Mouse (Mus musculus): ENCODE measurements around the gene Alkbh4.
"Not testable (repeated sequence)": the region's sequence is repeated elsewhere in the genome, so short reads cannot be mapped to it uniquely, and the experiment has no call there.

Alkbh4 gene

DNA sequence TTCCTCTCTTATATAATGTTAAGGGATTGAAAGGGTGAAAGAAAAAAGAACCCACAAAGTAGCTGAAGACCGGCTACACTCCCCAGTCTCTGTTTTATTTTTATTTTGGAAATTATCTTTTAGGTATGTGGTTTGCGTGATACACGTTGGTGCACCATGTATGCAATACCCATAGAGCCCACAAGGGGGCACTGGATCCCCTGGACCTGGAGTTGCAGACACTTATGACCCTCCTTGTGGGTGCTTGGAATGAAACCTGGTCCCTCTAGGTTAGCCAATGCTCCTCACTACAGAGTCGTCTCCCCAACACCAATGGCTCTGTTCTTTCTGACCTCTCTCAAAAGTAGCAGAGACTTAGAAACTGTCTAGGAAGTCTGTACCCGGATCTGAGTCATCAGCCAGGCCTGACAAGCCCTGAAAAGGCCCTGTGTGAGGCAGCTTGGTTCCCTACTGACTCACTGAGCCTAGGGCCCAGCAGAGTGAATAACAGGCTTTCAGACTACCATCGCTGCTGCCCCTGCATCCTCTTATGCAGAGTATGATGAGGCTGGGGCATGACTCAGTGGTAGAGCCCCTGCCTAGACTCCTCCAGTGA, 7.3 kb downstream of the Alkbh4 start:
- no peak for DNase-seq (ENCODE audit: low spot score)

DNA sequence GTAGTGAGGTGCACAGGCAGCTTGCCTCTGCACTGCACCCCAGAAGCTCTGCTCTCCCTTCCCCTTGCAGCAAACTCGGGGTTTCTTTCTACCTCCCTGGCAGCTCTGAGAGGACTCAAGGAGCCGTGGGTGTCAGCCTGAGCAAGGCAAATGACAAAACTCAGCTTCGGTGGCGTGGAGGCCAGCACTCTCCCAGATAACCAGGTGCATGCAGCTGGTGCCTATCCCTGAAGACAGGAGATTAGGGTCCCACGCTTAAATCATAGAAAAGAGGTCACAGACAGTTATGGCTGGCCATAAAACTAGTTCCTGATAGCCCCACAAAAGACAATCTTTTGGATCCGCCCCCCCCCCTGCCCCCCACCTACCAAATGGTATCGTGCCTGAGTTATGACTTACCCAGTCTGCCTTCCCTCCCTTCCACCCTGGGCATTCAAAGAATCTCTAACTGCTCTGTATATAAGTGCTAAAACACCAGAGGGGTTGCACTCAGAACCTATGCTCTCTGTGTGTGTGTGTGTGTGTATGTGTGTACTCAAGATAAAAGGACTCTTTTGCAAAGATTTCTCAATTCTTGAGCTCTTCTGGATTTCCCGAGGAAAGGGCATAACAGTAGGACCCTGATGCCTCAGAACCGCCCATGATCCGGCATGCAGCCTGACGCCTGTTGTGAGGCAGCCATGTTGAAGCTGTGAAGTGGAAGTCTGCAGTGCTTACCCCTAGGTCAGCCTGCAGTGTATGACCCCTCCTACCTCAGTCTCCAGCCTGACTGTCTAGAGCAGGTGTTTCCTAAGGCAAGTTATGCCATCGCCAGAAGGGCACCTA, 8.9 kb downstream of the Alkbh4 start:
- DNase-seq (ENCODE audit: low spot score) = no peak

DNA sequence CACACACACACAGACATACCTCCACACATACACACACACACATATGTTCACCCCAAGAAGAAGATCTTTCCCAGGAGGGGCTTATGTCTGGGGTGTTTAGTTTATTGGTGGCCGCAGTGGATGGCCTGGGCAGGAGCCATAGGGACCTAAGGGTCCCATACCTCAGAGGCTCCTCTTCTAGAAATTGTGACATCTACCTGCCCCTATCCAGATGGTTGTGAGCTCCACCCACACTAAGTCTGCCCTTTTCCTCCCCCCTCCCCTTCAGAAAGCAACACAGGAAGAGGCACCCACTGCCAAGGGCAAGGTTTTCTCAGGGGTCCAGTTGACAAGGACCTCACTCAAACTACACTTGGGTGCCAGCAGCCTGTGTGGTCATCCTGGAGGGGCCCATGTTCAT, 11.0 kb downstream of the Alkbh4 start:
- no peak for DNase-seq (ENCODE audit: low spot score)

DNA sequence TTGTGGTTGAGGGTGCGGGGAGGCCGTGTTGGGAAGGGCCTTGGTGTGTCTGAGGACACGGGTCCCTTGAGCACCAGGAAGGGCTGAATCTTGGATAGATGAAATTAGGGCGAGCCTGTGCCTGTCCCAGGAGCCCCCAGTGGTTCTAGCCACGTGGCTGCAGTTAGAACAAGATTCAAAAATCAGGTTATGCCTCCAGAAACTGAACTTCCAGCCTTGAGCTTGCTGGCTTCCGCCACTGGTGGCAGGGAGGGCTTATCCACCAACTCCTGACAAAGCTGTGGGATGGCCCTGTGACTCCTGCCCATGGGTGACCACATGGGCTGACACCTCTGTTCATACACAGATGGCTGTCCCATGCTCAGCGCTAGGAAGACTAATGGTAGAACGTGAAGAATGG, 11.8 kb downstream of the Alkbh4 start:
- no peak for DNase-seq (ENCODE audit: low spot score)

DNA sequence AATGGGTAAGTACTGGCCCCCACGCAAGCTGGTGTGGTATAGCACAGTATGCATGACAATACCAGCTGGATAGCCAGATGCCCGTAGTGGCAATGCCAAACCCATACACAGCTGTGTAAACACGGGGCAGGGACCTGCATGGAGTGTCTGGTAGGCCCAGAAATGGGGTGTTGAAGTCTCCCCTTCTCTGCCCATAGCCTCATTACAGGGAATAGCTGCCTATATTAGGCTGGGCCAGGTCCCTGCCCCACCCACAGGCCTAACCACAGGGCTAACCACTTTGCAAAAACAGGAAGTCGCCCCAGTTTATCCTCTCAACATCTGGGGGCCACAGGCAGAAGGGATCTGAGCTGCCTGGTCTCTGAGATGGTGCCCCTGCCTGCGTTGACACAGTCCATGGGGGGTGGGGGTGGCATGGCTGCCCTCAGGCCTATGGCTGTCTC, 13.2 kb downstream of the Alkbh4 start:
- not testable (repeated sequence) for DNase-seq (ENCODE audit: low spot score)

DNA sequence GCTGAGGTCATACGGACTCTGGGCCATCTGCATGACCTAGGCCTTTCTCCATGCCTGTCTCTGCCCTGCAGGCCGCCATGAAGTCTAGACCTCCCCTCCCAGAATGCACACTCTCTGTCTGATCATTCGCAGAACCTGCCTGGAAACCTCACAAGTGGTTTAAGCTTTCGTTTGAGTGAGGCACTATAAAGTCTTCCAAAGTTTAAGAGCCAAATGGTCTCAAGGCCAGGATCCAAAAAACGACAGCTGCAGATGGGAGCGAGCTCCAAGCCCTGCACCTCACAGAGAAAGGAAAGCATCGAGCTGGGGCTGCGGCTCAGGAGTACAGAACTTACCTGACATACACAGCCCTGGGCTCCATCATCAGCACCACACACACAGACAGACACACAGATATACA, 16.4 kb downstream of the Alkbh4 start:
- no peak for DNase-seq (ENCODE audit: low spot score)

DNA sequence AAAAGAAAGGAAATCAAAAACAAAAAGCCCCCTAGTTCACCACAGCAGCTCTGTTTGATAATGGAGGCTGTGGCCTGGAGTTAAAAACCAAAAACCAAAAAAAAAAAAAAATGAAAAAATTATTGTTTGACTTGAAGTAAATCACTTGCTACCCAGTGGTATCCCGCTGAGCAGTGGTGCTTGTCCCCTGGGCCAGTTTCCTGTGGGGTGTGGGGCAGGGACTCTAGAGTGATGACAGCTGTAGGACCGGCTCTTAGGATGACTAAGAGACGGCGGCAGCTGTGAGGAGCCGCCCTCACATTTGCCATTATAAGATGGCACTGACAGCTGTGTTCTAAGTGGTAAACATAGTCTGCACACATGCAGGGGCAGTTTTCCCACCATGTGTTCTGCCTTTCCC, 19.5 kb downstream of the Alkbh4 start:
- no peak for DNase-seq (ENCODE audit: low spot score)

DNA sequence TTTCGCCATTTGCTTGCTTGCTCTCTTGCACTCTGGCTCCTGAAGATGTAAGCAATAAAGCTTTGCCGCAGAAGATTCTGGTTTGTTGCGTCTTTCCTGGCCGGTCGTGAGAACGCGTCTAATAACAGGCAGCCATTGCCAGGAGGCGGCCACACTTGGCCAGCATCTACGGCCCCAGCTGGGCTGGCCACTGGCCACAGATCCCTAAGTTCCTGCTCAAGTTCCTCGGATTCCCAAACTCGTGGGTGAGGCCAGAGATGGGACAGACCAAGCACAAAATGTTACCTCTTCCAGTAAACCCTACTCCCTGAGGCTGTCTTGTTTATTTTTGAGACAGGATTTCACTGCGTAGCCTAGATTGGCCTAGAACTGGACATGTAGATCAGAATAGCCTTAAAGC, 24.1 kb downstream of the Alkbh4 start:
- not testable (repeated sequence) for DNase-seq (ENCODE audit: low spot score)

DNA sequence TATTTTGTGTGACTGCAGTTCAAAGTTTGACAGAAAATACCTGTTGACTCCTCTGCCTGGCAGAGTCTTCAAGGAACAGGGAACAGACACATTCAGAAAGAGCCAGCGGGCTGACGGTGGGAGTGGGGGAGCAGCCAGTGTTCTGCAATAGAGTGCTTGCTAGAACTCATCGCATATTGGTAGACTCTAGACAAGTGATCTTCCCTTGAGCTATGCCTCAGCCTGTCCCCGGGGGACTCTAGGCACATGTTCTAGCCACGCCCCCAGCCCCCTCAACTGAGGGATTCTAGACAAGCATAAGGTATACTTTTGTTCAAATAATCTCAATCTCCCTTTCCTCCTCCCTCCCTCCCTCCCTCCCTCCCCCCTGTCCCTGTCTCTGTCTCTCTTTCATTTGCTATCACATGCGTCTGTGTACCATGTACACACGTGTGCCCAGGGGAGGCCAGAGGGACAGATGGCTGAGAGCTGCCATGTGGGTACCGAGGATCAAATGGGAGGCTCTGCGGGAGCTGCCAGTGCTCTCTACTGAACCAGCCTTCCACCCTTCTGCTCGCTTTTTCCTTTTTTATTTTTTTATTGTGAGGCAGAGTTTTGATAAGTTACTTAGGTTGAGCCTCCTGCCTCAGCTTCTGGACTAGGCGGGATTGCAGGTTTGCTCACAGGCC, 28.0 kb downstream of the Alkbh4 start:
- DNase-seq (ENCODE audit: low spot score) = no peak

DNA sequence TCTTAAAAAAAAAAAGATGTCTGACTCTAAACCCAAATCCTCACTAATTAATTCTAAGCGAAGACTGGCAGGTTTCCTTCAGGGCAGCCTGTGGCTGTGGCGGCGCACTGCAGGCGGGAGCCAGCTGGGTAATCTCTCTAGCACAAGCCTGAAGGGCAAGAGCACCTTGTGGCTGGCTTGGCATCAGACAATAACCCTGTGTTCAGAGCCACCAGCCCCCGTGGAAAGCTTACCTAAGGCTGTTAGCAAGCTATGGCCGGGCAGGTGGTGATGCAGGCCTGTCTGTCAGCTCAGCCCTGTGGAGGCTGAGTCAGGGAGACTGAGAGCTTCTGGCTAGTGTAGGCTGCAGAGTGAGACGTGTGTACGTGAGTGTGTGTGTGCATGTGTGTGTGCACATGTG, 29.3 kb downstream of the Alkbh4 start:
- DNase-seq (ENCODE audit: low spot score) = no peak

DNA sequence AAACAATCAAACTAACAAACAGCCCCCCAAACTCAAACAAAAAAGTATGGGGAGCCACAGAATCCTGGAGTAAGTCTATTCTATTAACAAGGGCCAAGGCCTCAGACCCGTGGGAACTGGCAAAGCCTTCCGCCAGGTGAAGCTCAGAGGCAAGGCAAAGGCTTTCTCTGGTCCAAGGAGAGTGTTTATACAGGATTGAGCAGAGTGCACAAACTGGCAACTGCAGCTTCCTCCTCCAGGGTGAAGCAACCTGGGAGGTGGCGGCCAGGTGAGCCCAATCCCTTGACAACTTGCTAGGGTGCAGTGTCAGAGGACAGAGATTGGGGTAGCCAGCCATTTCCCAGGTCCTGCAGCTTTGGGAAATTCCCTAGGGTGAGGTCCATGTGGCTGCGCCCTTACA, 31.4 kb downstream of the Alkbh4 start:
- DNase-seq (ENCODE audit: low spot score) = no peak

DNA sequence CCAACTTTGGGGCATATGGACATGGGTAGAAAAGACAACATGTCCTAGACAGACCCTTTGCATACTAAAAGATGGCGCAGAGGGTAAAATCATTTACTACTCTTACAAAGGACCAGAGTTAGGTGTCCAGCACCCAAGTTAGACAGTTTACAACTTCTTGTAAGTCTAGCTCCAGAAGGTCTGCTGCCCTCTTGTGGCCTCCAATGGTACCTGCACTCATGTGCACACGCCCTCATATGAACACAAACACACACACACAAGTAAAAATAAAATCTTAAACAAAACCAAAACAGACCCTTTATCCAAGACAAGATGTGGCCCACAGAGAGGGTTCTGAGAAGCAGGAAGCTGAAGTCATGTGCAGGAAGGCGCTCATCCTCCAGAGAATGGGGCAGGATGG, 32.1 kb downstream of the Alkbh4 start:
- no peak for DNase-seq (ENCODE audit: low spot score)

DNA sequence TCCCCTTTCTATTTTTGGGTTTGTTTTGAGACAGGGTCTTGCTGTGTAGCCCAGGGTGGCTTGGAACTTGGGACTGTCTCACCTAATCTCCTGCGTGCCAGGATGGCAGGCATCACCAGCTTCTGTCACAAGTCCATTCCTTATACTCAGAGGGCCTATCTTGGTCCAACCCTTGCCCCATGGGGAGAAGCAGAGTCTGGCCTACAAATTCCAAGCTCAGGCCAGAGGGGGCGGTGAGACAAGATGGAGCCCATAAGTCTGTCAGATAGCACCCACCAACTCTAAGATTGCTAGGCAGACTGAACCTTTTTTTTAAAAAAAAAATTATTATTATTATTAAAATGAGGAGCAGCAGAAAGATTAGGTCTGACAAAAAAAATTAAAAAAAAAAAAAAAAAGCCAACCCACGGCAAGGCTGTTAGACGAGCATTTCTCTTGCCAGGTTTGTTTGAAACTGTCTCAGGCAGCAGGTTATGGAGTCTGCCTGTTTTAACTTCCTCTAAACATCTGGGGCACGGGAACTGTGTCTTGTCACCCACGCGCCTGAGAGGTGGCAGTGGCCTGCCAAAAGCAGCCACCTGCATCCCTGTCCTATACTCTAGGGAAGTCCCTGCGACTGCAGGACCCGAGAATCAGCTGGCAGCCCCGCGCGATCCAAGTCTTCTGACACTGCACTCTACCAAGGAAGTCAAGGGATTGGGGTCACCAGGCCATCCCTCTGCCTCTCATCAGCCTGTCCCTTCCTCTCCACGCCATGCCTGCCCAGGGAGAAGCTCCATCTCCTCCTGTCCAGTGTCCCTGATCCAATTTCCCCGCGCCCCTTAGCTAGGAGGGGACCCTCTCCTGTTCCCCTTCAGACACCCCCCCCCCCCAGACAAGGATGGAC, 33.9 kb downstream of the Alkbh4 start:
- no peak for DNase-seq (ENCODE audit: low spot score)

DNA sequence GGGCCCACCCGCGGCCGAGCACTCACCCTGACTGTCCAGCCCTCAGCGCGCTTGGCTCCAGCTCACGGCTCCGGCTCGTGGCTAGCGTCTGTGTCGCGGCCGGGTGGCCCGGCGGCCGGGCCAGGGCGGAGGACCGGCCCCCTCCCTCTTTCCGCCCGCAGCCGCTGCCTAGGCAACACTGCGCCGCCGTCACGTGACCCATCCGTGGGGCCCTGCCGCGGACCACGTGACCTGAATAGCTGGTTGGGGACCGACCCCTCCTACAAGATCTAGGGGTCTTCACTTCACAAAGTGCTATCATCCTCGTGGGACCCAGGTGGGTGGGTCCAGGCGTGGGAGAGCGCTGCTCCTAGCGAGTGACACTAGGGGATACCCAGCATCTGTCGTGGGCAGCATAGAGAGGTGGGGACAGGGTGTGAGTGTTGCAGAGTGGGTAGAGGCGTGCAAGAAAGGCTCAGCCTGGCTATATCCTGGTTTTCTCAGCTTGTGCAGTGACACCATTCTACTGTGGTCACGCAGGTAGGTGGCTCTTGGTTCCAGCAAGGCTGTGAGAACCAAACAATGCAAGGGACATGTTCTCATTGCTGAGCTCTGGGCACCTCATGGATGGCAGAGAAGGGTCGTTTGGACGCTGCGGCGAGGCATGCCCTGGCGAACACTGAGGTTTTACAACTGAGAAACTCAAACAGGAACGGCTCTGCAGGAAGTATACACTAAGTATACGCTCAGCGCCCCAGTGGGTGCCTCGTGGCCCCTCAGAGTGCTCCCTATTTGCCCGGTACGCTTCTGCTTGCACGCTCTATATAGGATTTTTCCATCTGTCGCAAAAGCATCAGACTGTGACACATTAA, 34.8 kb downstream of the Alkbh4 start, which contains the start of gene Orai2:
Gene Orai2 (minus strand): TSS at position 202 of the 851 bp plus-strand sequence.
- peak; percentile 50 for DNase-seq (ENCODE audit: low spot score)

DNA sequence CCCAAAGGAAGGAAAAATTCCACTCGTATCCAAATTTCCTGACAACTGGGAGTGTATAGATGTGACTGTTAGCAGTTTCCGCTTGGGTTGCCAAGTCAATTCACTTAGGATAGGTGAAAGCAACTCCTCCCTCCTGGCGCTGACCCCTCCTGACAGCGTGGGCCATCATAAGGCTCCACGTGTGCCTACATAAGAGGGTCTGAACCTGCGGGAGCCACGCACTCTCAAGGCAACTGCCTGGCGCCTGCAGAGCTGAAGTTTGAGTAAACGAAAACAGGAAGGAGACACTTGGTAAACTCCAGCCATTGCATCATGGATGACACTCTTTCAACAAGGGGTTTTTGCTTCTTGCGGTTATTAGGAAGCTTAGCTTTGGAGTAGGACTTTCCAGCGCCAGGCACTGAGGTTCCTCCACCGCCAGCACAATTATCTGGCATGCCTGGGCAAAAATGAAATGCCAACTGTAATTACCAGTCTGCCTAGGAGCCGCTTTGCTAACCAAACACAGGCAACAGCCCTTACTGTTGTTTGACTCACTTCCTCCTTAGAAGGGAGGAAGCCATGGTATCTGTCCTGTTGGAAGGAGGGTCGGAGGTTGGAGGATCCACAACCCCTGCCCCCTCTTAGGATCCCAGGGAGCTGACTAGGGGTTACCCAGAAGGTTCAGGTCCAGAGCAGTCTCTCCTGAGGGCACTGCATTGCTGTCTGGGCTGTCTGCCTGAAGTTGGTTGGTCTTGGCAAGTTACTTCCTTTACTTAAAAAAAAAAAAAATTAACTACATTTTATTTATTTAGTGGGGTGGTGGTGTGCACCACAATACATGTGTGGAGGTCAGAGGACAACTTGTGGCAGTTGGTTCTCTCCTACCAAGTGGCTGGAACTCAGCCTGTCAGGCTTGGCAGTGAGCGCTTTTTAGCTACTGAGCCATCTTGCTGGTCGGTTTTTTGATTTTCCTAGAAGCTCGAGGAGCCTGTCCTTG, 35.7 kb downstream of the Alkbh4 start:
- no peak for DNase-seq (ENCODE audit: low spot score)

DNA sequence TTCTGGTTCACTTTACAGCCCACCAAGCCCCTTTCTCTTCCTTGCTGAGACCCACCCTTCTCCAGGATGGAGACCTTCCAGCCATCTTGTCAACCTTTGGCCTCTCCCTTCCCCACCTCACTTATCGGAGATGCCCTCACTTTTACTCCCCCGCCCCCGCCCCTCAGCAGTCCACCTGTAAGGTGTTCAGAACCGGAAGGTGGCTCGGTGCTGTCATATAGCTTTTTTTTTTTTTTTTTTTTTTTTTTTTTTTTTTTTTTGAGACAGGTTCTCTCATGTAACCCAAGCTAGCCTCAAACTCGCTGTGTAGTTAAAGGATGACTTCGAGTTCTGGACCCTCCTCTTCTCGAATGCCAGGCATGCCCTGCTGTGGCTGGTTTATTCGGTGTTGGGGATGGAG, 37.0 kb downstream of the Alkbh4 start:
- no peak for DNase-seq (ENCODE audit: low spot score)

DNA sequence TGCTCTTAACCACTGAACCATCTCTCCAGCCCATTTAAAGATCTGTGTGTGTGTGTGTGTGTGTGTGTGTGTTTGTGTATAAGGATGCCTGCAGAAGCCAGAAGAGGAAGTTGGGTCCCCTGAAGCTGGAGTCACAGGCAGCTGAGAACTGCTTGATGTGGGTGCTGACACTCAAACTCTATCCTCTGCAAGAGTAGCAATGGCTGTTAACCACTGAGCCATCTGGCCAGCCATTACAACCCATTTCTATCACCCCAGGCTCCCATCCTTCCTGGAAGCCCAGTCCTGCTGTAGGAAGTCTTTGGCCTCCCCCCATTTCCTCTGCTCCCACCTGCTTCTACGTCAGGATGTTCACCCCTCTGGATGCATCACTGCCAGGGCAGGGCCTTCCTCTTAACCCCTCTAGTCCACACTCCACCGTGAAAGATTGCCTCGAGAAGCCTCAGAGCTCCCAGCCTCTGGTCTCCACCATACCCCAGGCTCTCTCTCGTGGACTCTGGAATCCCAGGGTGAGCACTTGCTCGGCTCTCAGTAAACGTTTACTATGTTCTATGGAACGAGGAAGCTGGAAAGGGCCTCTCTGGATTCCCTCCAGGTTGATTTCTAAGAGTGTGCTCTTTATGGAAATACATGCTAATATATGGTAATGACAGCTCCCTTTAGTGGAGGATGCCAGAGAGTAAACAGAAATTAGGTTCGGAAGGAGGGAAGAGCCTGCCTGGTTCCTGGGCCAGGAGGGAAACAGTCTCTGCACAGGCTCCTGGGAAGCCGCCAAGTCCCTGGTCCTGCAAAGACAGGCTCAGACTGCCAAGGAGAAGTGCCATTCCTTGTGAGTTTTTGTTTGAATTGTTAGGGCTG, 37.9 kb downstream of the Alkbh4 start:
- DNase-seq (ENCODE audit: low spot score) = no peak

DNA sequence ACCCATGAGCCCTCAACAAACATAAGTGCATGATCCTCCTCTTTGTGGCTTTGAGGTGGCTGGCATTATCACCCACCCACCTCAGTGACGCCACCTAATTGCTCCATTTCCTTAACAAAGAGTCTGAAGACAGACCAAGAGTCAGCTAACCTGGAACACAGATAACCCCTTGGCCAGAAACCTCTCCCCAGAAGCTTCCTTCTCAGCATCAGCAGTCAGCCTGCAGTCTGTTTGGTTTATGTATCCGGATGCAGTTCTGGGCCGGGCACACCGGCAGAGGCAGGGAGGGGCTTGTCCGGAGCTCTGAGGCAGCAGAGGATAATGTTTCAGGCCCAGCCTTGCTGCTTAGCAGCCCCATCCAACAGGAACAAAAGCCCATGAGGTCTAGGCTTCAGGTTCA, 43.6 kb downstream of the Alkbh4 start:
- no peak for DNase-seq (ENCODE audit: low spot score)

DNA sequence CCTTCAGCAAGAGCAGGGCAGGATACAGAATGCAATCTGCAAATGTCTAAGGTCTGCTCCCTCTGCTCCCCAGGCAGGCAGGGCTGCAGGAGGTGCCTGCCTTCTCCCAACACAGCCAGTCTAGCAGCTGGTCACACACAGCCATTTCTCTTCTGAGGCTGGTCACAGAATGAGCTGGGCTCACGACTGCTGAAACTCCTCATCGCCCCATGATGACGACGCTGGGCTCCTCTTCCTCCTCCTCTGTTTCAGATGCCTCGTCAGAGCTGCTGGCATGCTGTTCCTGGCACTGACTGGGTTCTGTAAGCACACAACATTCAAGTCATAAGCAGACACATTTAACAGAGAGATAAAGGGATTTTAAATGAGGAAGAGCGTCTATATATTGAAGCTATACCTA, 45.3 kb downstream of the Alkbh4 start:
- DNase-seq (ENCODE audit: low spot score) = no peak

All from ovary, adult 18-20 months (tissue).